Mouse (Mus musculus) left cerebral cortex, postnatal 14 days (tissue): Measurements from ENCODE around the gene Bbs10. TPM values are rescaled to one million over a fixed set of nuclear protein-coding genes. Genes with fewer than 3 reads are reported as not detected.
A peak's percentile ranks its signal among the peaks of the same experiment; 100 is the strongest.

Experiments used
- DNase-seq, 2 experiments: peaks; one replicate each; pipeline ENCODE4 v3.0.0; 2021 to 2022; ENCODE audit warnings: low spot score in 2 of 2, mixed read lengths in 1 of 2
- intact Hi-C: fragments of 180-260 bp; cut with DNase I; formaldehyde crosslinking; loops from one replicate; pipeline ENCODE4 v1.15.1; 2025
- long read RNA-seq, 2 experiments: library from polyadenylated mRNA; stranded (forward); transcript quantifications; one replicate each; pipeline ENCODE4 v2.0.0; 2021
- total RNA-seq, 2 experiments: library from RNA; stranded (reverse); gene quantifications; 2 replicates each; pipeline ENCODE4 v1.2.3; 2021

Gene Bbs10
- 1 to 10 TPM; 4.1 to 5.2 TPM for total RNA-seq
- long read RNA-seq, experiment 1, partial matches to known transcripts, result 0 of 4 reads
- long read RNA-seq, experiment 1, other reads (novel, unspliced or antisense), result 0 of 4 reads
- long read RNA-seq, experiment 2, partial matches to known transcripts, result 0 of 3 reads
- long read RNA-seq, experiment 2, other reads (novel, unspliced or antisense), result 0 of 3 reads

GRCm38 (mm10) chr10:111298140-111299098 is at the start of gene Bbs10:
Gene Bbs10 (plus strand): TSS chr10:111298679.
- peak; percentile 94 to 96 for DNase-seq
- intact Hi-C loops, result loop anchor here (1.0 kb wide), 1 partner anchor 175 kb away; the partner anchor contains the start of gene Nap1l1

- intact Hi-C loops, result no loop called here
- DNase-seq, result no peak
Measured at GRCm38 (mm10) chr10:111250192-111250591, 48.3 kb upstream of the Bbs10 start.

- intact Hi-C loops, result no loop called here
- no peak for DNase-seq
Measured at GRCm38 (mm10) chr10:111251666-111252065, 46.8 kb upstream of the Bbs10 start.

GRCm38 (mm10) chr10:111255228-111255627 is 43.3 kb upstream of the Bbs10 start:
- intact Hi-C loops, result no loop called here
- DNase-seq, result peak in 1 of 2 experiments; percentile 43

- intact Hi-C loops, result no loop called here
- no peak for DNase-seq
Measured at GRCm38 (mm10) chr10:111256156-111256555, 42.3 kb upstream of the Bbs10 start.

- peak in 1 of 2 experiments; percentile 34 for DNase-seq
- intact Hi-C loops, result no loop called here
Measured at GRCm38 (mm10) chr10:111257358-111257757, 41.1 kb upstream of the Bbs10 start.

GRCm38 (mm10) chr10:111258256-111258655 is 40.2 kb upstream of the Bbs10 start:
- DNase-seq, result no peak
- intact Hi-C loops, result no loop called here

GRCm38 (mm10) chr10:111271687-111272086 is 26.8 kb upstream of the Bbs10 start:
- DNase-seq, result no peak
- intact Hi-C loops, result no loop called here

GRCm38 (mm10) chr10:111272905-111273304 is 25.6 kb upstream of the Bbs10 start:
- DNase-seq, result no peak
- intact Hi-C loops, result no loop called here

GRCm38 (mm10) chr10:111273463-111274088 is 24.9 kb upstream of the Bbs10 start:
- no peak for DNase-seq

GRCm38 (mm10) chr10:111275822-111276221 is 22.7 kb upstream of the Bbs10 start:
- intact Hi-C loops, result no loop called here
- DNase-seq, result no peak

More at GRCm38 (mm10) chr10:111273463-111274088, 24.9 kb upstream of the Bbs10 start:
- intact Hi-C loops, result no loop called here

GRCm38 (mm10) chr10:111297631-111298030 is 848 bp upstream of the Bbs10 start:
- no peak for DNase-seq

GRCm38 (mm10) chr10:111299591-111299990 is 1.1 kb downstream of the Bbs10 start:
- DNase-seq, result peak in 1 of 2 experiments; percentile 52
- intact Hi-C loops, result no loop called here

More at GRCm38 (mm10) chr10:111297631-111298030, 848 bp upstream of the Bbs10 start:
- intact Hi-C loops, result loop anchor here (1.0 kb wide), 1 partner anchor 176 kb away; the partner anchor contains the start of gene Nap1l1

GRCm38 (mm10) chr10:111301041-111301440 is 2.6 kb downstream of the Bbs10 start:
- intact Hi-C loops, result no loop called here
- DNase-seq, result no peak

GRCm38 (mm10) chr10:111302486-111302885 is 4.0 kb downstream of the Bbs10 start:
- DNase-seq, result no peak
- intact Hi-C loops, result no loop called here

GRCm38 (mm10) chr10:111308850-111309501 is 10.5 kb downstream of the Bbs10 start:
- intact Hi-C loops, result loop anchor here (5.0 kb wide), 2 partner anchors 73 to 653 kb away; no protein-coding TSS in a partner anchor

GRCm38 (mm10) chr10:111313282-111313681 is 14.8 kb downstream of the Bbs10 start:
- DNase-seq, result no peak
- intact Hi-C loops, result no loop called here

More at GRCm38 (mm10) chr10:111308850-111309501, 10.5 kb downstream of the Bbs10 start:
- DNase-seq, result no peak

GRCm38 (mm10) chr10:111314636-111315395 is 16.3 kb downstream of the Bbs10 start:
- intact Hi-C loops, result no loop called here
- DNase-seq, result peak; percentile 24 to 57
